Mouse (Mus musculus) hindbrain, embryonic 12.5 days (tissue): ENCODE measurements around the gene Bbs5. TPM values are rescaled to one million over a fixed set of nuclear protein-coding genes. Genes with fewer than 3 reads are reported as not detected.

ENCODE experiments used
- ATAC-seq: fragments of 200-750 bp; cut with Nextera tagmentation; 2 replicates; pipeline ENCODE4 v1.8.0; 2017; ENCODE audit warnings: moderate TSS enrichment; ENCODE audit not compliant: low FRiP score
- H3K27ac ChIP-seq: fragments of 300-500 bp; sonication (generic); 2 replicates; pipeline ENCODE4 v1.5.1; 2016; ENCODE audit warnings: mild to moderate bottlenecking
- H3K27me3 ChIP-seq: fragments of 300-500 bp; sonication (generic); 2 replicates; pipeline ENCODE4 v1.6.1; 2016; ENCODE audit warnings: mild to moderate bottlenecking
- H3K36me3 ChIP-seq: fragments of 300-500 bp; sonication (generic); 2 replicates; pipeline ENCODE4 v1.6.1; 2016; ENCODE audit warnings: mild to moderate bottlenecking
- H3K4me1 ChIP-seq: fragments of 300-500 bp; sonication (generic); 2 replicates; pipeline ENCODE4 v1.6.1; 2016
- H3K4me2 ChIP-seq: fragments of 300-500 bp; sonication (generic); replicated peaks from 2 replicates; pipeline ENCODE4 v1.6.1; 2016; ENCODE audit warnings: mild to moderate bottlenecking
- H3K4me3 ChIP-seq: fragments of 300-500 bp; sonication (generic); 2 replicates; pipeline ENCODE4 v1.5.1; 2016; ENCODE audit warnings: mild to moderate bottlenecking
- H3K9ac ChIP-seq: fragments of 300-500 bp; sonication (generic); 2 replicates; pipeline ENCODE4 v1.6.1; 2016; ENCODE audit warnings: mild to moderate bottlenecking, moderate library complexity
- H3K9me3 ChIP-seq: fragments of 300-500 bp; sonication (generic); replicated peaks from 2 replicates; pipeline ENCODE4 v1.6.1; 2016; ENCODE audit warnings: mild to moderate bottlenecking
- WGBS: fragments of 180-500 bp; shearing (Covaris S2); methylation state at CpG from one replicate; pipeline ENCODE4 v1.1.7; 2016; 5-methylcytosine and 5-hydroxymethylcytosine counted together
- polyA plus RNA-seq: library from polyadenylated mRNA; unstranded; fragments of >200 nt; fragmentation: Nextera tagmentation; extraction: Ambion mirVana; gene quantifications from 2 replicates; pipeline ENCODE4 v1.2.1, GENCODE M21; 2016

The Bbs5 gene
- polyA plus RNA-seq, 1 experiment from 2014 or later = 19.6 TPM

GRCm38 (mm10) chr2:69712981-69713625, 66.1 kb downstream of the Bbs5 start, which contains the start of gene Fastkd1:
TSS of gene Fastkd1 (minus strand) at chr2:69713516.
- Histone ChIP-seq H3K36me3 (no peaks in the 10 kb centered on the region), H3K4me1 (peaks cover 5% of the 10 kb centered on the region; the same call in 1 of the 2 replicates), H3K4me3 (peak within 1 kb of the TSS; percentile 80), H3K9me3 (no peaks in the 10 kb centered on the region), H3K4me2 (peak within 1 kb of the TSS; percentile 73), H3K9ac (peak within 1 kb of the TSS; percentile 72), H3K27me3 (no peaks in the 10 kb centered on the region), H3K27ac (peak within 1 kb of the TSS; percentile 44; the same call in 1 of the 2 replicates)
- under 1% methylated on average over 39 of the region's 39 CpGs for WGBS
- ATAC-seq = peak; percentile 99

GRCm38 (mm10) chr2:69713626-69714014, 66.6 kb downstream of the Bbs5 start:
- H3K9ac ChIP-seq = no peak overlapping the region
- peak; percentile 62 for ATAC-seq
- peaks cover 5% of the 10 kb centered on the region; the same call in 1 of the 2 replicates for H3K4me1 ChIP-seq
- no peaks in the 10 kb centered on the region for H3K9me3 ChIP-seq
- H3K27ac ChIP-seq = no peak overlapping the region
- peak overlapping the region; percentile 73 for H3K4me2 ChIP-seq
- WGBS = 32% methylated on average over 4 of the region's 4 CpGs
- peak overlapping the region; percentile 80 for H3K4me3 ChIP-seq
- H3K27me3 ChIP-seq = no peaks in the 10 kb centered on the region
- no peaks in the 10 kb centered on the region for H3K36me3 ChIP-seq

- Histone ChIP-seq H3K9ac (no peak overlapping the region), H3K4me1 (peaks cover 5% of the 10 kb centered on the region; the same call in 1 of the 2 replicates), H3K4me3 (no peak overlapping the region), H3K27me3 (peaks cover 1% of the 10 kb centered on the region; the same call in 1 of the 2 replicates), H3K36me3 (no peaks in the 10 kb centered on the region), H3K9me3 (no peaks in the 10 kb centered on the region), H3K4me2 (no peak overlapping the region), H3K27ac (no peak overlapping the region)
- 79% methylated on average over 5 of the region's 5 CpGs for WGBS
- ATAC-seq = no peak
These were observed 67.2 kb downstream of the Bbs5 start for GRCm38 (mm10) chr2:69714126-69714525.

GRCm38 (mm10) chr2:69716483-69716882, 69.5 kb downstream of the Bbs5 start:
- no peak for ATAC-seq
- Histone ChIP-seq H3K27me3 (peaks cover 18% of the 10 kb centered on the region), H3K4me3 (no peak overlapping the region), H3K27ac (no peak overlapping the region), H3K4me2 (no peak overlapping the region), H3K9ac (no peak overlapping the region), H3K9me3 (no peaks in the 10 kb centered on the region), H3K36me3 (no peaks in the 10 kb centered on the region), H3K4me1 (peaks cover 5% of the 10 kb centered on the region; the same call in 1 of the 2 replicates)
- 84% methylated on average over 3 of the region's 3 CpGs for WGBS

Other genes starting within 250 kb of the Bbs5 start
- 2.6 and 3.2 TPM in 2 replicates for gene Lrp2, start 61.1 kb upstream of the Bbs5 start, polyA plus RNA-seq
- 1.5 and 4.2 TPM in 2 replicates for gene Klhl41, start 22.9 kb downstream of the Bbs5 start, polyA plus RNA-seq
- 15.6 and 16.1 TPM in 2 replicates for gene Fastkd1, start 66.3 kb downstream of the Bbs5 start, polyA plus RNA-seq
- gene Ppig, start 75.4 kb downstream of the Bbs5 start, polyA plus RNA-seq = 140 and 174 TPM in 2 replicates
- gene Ccdc173, start 142.4 kb downstream of the Bbs5 start, polyA plus RNA-seq = 4.1 and 5.1 TPM in 2 replicates
- gene Phospho2, start 142.5 kb downstream of the Bbs5 start, polyA plus RNA-seq = 37.0 and 37.9 TPM in 2 replicates
- 45.1 and 46.4 TPM in 2 replicates for gene Klhl23, start 174.8 kb downstream of the Bbs5 start, polyA plus RNA-seq
- gene Ssb, start 214.4 kb downstream of the Bbs5 start, polyA plus RNA-seq = 361 and 378 TPM in 2 replicates
- 34.6 and 35.3 TPM in 2 replicates for gene Mettl5, start 238.4 kb downstream of the Bbs5 start, polyA plus RNA-seq